Mouse (Mus musculus) adipose tissue, adult 10 weeks (tissue): ENCODE measurements around the gene Xpot. TPM values are rescaled to one million over a fixed set of nuclear protein-coding genes. Genes with fewer than 3 reads are reported as not detected.

Experiments
- polyA plus RNA-seq: library from polyadenylated mRNA; stranded (reverse); fragments of 350-450 nt; fragmentation: Illumina TruSeq; extraction: RNeasy Lipid Tissue Mini Kit (QIAGEN cat#74804); gene quantifications from one replicate; pipeline ENCODE4 v1.2.3, GENCODE M21; 2014; ENCODE audit warnings: low read depth, low replicate concordance

Xpot gene
- polyA plus RNA-seq = 30.4 TPM

GRCm38 (mm10) chr10:121626186-121626882 is at the start of gene Xpot:
Gene Xpot (minus strand): TSS chr10:121626332.

GRCm38 (mm10) chr10:121641272-121642053 is 15.3 kb upstream of the Xpot start, which contains the start of gene D930020B18Rik:
Gene D930020B18Rik (plus strand): TSS chr10:121641588.

GRCm38 (mm10) chr10:121586675-121587370 is 39.3 kb downstream of the Xpot start, which contains the start of gene Tbk1:
Gene Tbk1 (minus strand): TSS chr10:121586787.

Other genes with a start within 250 kb of the Xpot start
- 31.5 TPM for gene Rassf3, start 150.0 kb downstream of the Xpot start, polyA plus RNA-seq
- 32.3 TPM for gene Tbk1, start 39.5 kb downstream of the Xpot start, polyA plus RNA-seq
- not detected for gene D930020B18Rik, start 15.3 kb upstream of the Xpot start, polyA plus RNA-seq
- 6.3 TPM for gene BC048403, start 113.6 kb upstream of the Xpot start, polyA plus RNA-seq